Mouse (Mus musculus) testis, postnatal 14 days (tissue): ENCODE data around the gene Rreb1.
A peak's percentile ranks its signal among the peaks of the same experiment; 100 is the strongest.

Experiments used
- DNase-seq: peaks from one replicate; pipeline ENCODE4 v3.0.0; 2021; ENCODE audit warnings: low spot score

Rreb1 gene

GRCm38 (mm10) chr13:37918336-37919261 is 140.4 kb downstream of the Rreb1 start:
- no peak for DNase-seq

- no peak for DNase-seq
Observed at GRCm38 (mm10) chr13:37919711-37920277, 141.6 kb downstream of the Rreb1 start.

- no peak for DNase-seq
Observed at GRCm38 (mm10) chr13:37920727-37921126, 142.5 kb downstream of the Rreb1 start.

GRCm38 (mm10) chr13:37923091-37923490 is 144.9 kb downstream of the Rreb1 start:
- DNase-seq, result no peak

- no peak for DNase-seq
Observed at GRCm38 (mm10) chr13:37923643-37924460, 145.7 kb downstream of the Rreb1 start.

- DNase-seq, result no peak
Observed at GRCm38 (mm10) chr13:37924461-37924948, 146.3 kb downstream of the Rreb1 start.

GRCm38 (mm10) chr13:37926394-37926793 is 148.2 kb downstream of the Rreb1 start:
- no peak for DNase-seq

- DNase-seq, result no peak
Observed at GRCm38 (mm10) chr13:37929532-37929931, 151.3 kb downstream of the Rreb1 start.

- no peak for DNase-seq
Observed at GRCm38 (mm10) chr13:37930091-37930490, 151.9 kb downstream of the Rreb1 start.

GRCm38 (mm10) chr13:37930621-37931020 is 152.4 kb downstream of the Rreb1 start:
- no peak for DNase-seq

GRCm38 (mm10) chr13:37931210-37931922 is 153.2 kb downstream of the Rreb1 start:
- DNase-seq, result peak; percentile 36

GRCm38 (mm10) chr13:37934075-37934474 is 155.9 kb downstream of the Rreb1 start:
- peak; percentile 40 for DNase-seq

GRCm38 (mm10) chr13:37934920-37935319 is 156.7 kb downstream of the Rreb1 start:
- DNase-seq, result peak; percentile 70

GRCm38 (mm10) chr13:37936351-37936750 is 158.2 kb downstream of the Rreb1 start:
- DNase-seq, result no peak

- DNase-seq, result no peak
Observed at GRCm38 (mm10) chr13:37940167-37940566, 162.0 kb downstream of the Rreb1 start.

- no peak for DNase-seq
Observed at GRCm38 (mm10) chr13:37940649-37941048, 162.4 kb downstream of the Rreb1 start.

- DNase-seq, result no peak
Observed at GRCm38 (mm10) chr13:37941138-37941645, 163.0 kb downstream of the Rreb1 start.

- no peak for DNase-seq
Observed at GRCm38 (mm10) chr13:37941950-37942886, 164.0 kb downstream of the Rreb1 start.

- DNase-seq, result no peak
Observed at GRCm38 (mm10) chr13:37942887-37943331, 164.7 kb downstream of the Rreb1 start.

GRCm38 (mm10) chr13:37943466-37943865 is 165.3 kb downstream of the Rreb1 start:
- no peak for DNase-seq
